In genomic region chr8:111061688-111062071, GRCm38 (mm10) we compare ENCODE assay signal across 8 mouse cellular contexts. TPM values are rescaled to one million over a fixed set of nuclear protein-coding genes. Genes with fewer than 3 reads are reported as not detected.
DNase-seq lines count a peak whose midpoint lies in the region; ATAC-seq and TF ChIP-seq lines count a peak whose summit lies in the region.

No protein-coding gene starts in this region.

- 0 out of 2 replicates have a peak, but pooled peaks cover 3% of the 10 kb centered on the region for H3K4me1 ChIP-seq in brown adipose tissue, adult 24 weeks (ENCODE audit: control insufficient read depth, insufficient read depth, insufficient read length, low read length)
- H3K4me1 ChIP-seq in heart, embryonic 16.5 days (ENCODE audit: control insufficient read depth, insufficient read depth, low read length): peaks cover 18% of the 10 kb centered on the region

- no peak for TF ChIP-seq CTCF in layer of hippocampus, adult 2 months (conservative IDR thresholded peaks at IDR 0.05)

- intact Hi-C loops in gastrocnemius, postnatal 14 days (cut with DNase I; ENCODE audit: low total_unique reads): no loop called here

- no peak for DNase-seq in layer of hippocampus, adult 2 months (ENCODE audit: low spot score in 2 of 2)
- DNase-seq in layer of hippocampus, postnatal 25 days (ENCODE audit: extremely low spot score in 1 of 2, low spot score in 1 of 2): no peak
- DNase-seq in layer of hippocampus, adult 9-11 months: no peak
- no peak for DNase-seq in right cerebral cortex, postnatal 25 days
- DNase-seq in gastrocnemius, postnatal 14 days: no peak

- H3K9me3 ChIP-seq in heart, embryonic 16.5 days (replicated peaks; ENCODE audit: control insufficient read depth, low read length): no peaks in the 10 kb centered on the region

- no peak for ATAC-seq in heart, embryonic 16.5 days (replicated peaks; ENCODE audit: extremely low read depth, insufficient read depth, low FRiP score)
- ATAC-seq in megakaryocyte, adult 5-6 weeks (ENCODE audit: poor library complexity, severe bottlenecking): peak; percentile 22

- peak overlapping the region; percentile 56 for H3K9ac ChIP-seq in heart, embryonic 16.5 days (ENCODE audit: low read length)

- H3K27me3 ChIP-seq in heart, embryonic 16.5 days (ENCODE audit: control insufficient read depth, insufficient read depth, low read length): no peaks in the 10 kb centered on the region

- peak overlapping the region; percentile 74; the same call in 1 of the 2 replicates for H3K27ac ChIP-seq in layer of hippocampus, adult 2 months
- no peak overlapping the region for H3K27ac ChIP-seq in brown adipose tissue, adult 24 weeks (replicated peaks; ENCODE audit: low read depth, low read length)
- H3K27ac ChIP-seq in heart, embryonic 16.5 days (ENCODE audit: low read length): no peak overlapping the region

- no peaks in the 10 kb centered on the region for H3K36me3 ChIP-seq in heart, embryonic 16.5 days (ENCODE audit: control insufficient read depth, insufficient read depth)

- peak overlapping the region; percentile 83 for H3K4me2 ChIP-seq in heart, embryonic 16.5 days (ENCODE audit: low read depth, low read length)

- 2% methylated on average over 14 of the region's 14 CpGs for WGBS in heart, embryonic 16.5 days

- H3K4me3 ChIP-seq in layer of hippocampus, adult 2 months: peak overlapping the region; percentile 76
- H3K4me3 ChIP-seq in brown adipose tissue, adult 24 weeks (ENCODE audit: insufficient read depth, low read depth, low read length): peak overlapping the region; percentile 77
- peak overlapping the region; percentile 60 for H3K4me3 ChIP-seq in heart, embryonic 16.5 days (ENCODE audit: low read length)

RNA-seq across cellular contexts. Expression of gene Exosc6, which starts 5.5 kb away (rescaled TPM):
- not detected for total RNA-seq in layer of hippocampus, adult 2 months (2021)
- total RNA-seq in layer of hippocampus, postnatal 25 days (2021): not detected
- not detected in 2 replicates for polyA plus RNA-seq in brown adipose tissue, adult 24 weeks (2012; ENCODE audit: insufficient read depth, insufficient read length, missing spikeins)
- 5.6 and 6.4 TPM in 2 replicates for polyA plus RNA-seq in heart, embryonic 16.5 days (2015; fragmentation: Nextera tagmentation; extraction: Ambion mirVana)
- total RNA-seq in megakaryocyte, adult 5-6 weeks (2015): 7.4 and 13.8 TPM in 2 replicates
- 11.3 and 13.4 TPM in 2 replicates for total RNA-seq in megakaryocyte, adult 5-6 weeks (2017)
- total RNA-seq in gastrocnemius, postnatal 14 days (2021): not detected

RNA-seq across cellular contexts. Expression of gene Aars, which starts 28.7 kb away (rescaled TPM):
- 10 to 100 TPM; 79.5 to 86.3 TPM for total RNA-seq in layer of hippocampus, adult 2 months (2021)
- total RNA-seq in layer of hippocampus, postnatal 25 days (2021): 10 to 100 TPM; 79.5 to 85.2 TPM
- polyA plus RNA-seq in brown adipose tissue, adult 24 weeks (2012; ENCODE audit: insufficient read depth, insufficient read length, missing spikeins): 27.1 and 45.8 TPM in 2 replicates
- 35.3 and 35.5 TPM in 2 replicates for polyA plus RNA-seq in heart, embryonic 16.5 days (2015; fragmentation: Nextera tagmentation; extraction: Ambion mirVana)
- 8.4 and 10.3 TPM in 2 replicates for total RNA-seq in megakaryocyte, adult 5-6 weeks (2015)
- 26.0 and 29.3 TPM in 2 replicates for total RNA-seq in megakaryocyte, adult 5-6 weeks (2017)
- total RNA-seq in gastrocnemius, postnatal 14 days (2021): 10 to 100 TPM; 46.3 to 53.3 TPM

RNA-seq across cellular contexts. Expression of gene Ddx19b, which starts 30.1 kb away (rescaled TPM):
- 10 to 100 TPM; 17.1 to 17.3 TPM for total RNA-seq in layer of hippocampus, adult 2 months (2021)
- 10 to 100 TPM; 20.4 to 22.2 TPM for total RNA-seq in layer of hippocampus, postnatal 25 days (2021)
- polyA plus RNA-seq in brown adipose tissue, adult 24 weeks (2012; ENCODE audit: insufficient read depth, insufficient read length, missing spikeins): 2.8 and 3.7 TPM in 2 replicates
- 4.0 and 4.4 TPM in 2 replicates for polyA plus RNA-seq in heart, embryonic 16.5 days (2015; fragmentation: Nextera tagmentation; extraction: Ambion mirVana)
- 4.3 and 5.5 TPM in 2 replicates for total RNA-seq in megakaryocyte, adult 5-6 weeks (2015)
- total RNA-seq in megakaryocyte, adult 5-6 weeks (2017): 8.6 and 10.5 TPM in 2 replicates
- 10 to 100 TPM in 1 of 2 experiments, 1 to 10 TPM in 1; 9.3 to 11.0 TPM for total RNA-seq in gastrocnemius, postnatal 14 days (2021)

RNA-seq across cellular contexts. Expression of gene Clec18a, which starts 30.5 kb away (rescaled TPM):
- total RNA-seq in layer of hippocampus, adult 2 months (2021): 1 to 10 TPM; 1.3 to 1.5 TPM
- 1 to 10 TPM; 1.5 to 1.8 TPM for total RNA-seq in layer of hippocampus, postnatal 25 days (2021)
- not detected in 2 replicates for polyA plus RNA-seq in brown adipose tissue, adult 24 weeks (2012; ENCODE audit: insufficient read depth, insufficient read length, missing spikeins)
- polyA plus RNA-seq in heart, embryonic 16.5 days (2015; fragmentation: Nextera tagmentation; extraction: Ambion mirVana): 0.11 TPM in 1 of 2 replicates, not detected in the other
- not detected in 2 replicates for total RNA-seq in megakaryocyte, adult 5-6 weeks (2015)
- total RNA-seq in megakaryocyte, adult 5-6 weeks (2017): not detected in 2 replicates
- under 1 TPM; 0.53 to 0.96 TPM for total RNA-seq in gastrocnemius, postnatal 14 days (2021)

RNA-seq across cellular contexts. Expression of gene Pdpr, which starts 32.8 kb away (rescaled TPM):
- 10 to 100 TPM; 25.8 to 29.9 TPM for total RNA-seq in layer of hippocampus, adult 2 months (2021)
- total RNA-seq in layer of hippocampus, postnatal 25 days (2021): 10 to 100 TPM; 27.2 to 31.4 TPM
- 21.3 and 50.5 TPM in 2 replicates for polyA plus RNA-seq in brown adipose tissue, adult 24 weeks (2012; ENCODE audit: insufficient read depth, insufficient read length, missing spikeins)
- 10.3 and 13.6 TPM in 2 replicates for polyA plus RNA-seq in heart, embryonic 16.5 days (2015; fragmentation: Nextera tagmentation; extraction: Ambion mirVana)
- total RNA-seq in megakaryocyte, adult 5-6 weeks (2015): 8.1 and 9.6 TPM in 2 replicates
- total RNA-seq in megakaryocyte, adult 5-6 weeks (2017): 14.9 and 18.5 TPM in 2 replicates
- 10 to 100 TPM; 65.9 to 84.2 TPM for total RNA-seq in gastrocnemius, postnatal 14 days (2021)

Comparison
In these comparisons a context has a peak if more than half of its experiments do, and no peak if none do; other contexts are left out.
1. RNA of gene Exosc6, which starts 5.5 kb away (total RNA-seq): 7.4 to 13.8 TPM in megakaryocyte, adult 5-6 weeks; not detected in layer of hippocampus, adult 2 months, not detected in layer of hippocampus, postnatal 25 days and not detected in gastrocnemius, postnatal 14 days; every median in the first group is over 4 times any median in the second.
2. Peak in every context shown above with its lines, with median percentiles within 50 percentile points of each other: H3K4me3 ChIP-seq.